Mouse (Mus musculus): Measurements from ENCODE around the gene Vegfc.

GRCm38 (mm10) chr8:54077271-54078120, at the start of gene Vegfc:
- TF ChIP-seq CTCF (IDR thresholded peaks at IDR 0.05; ENCODE audit: low read depth, low read length) (no peak), POLR2A (IDR thresholded peaks at IDR 0.05; ENCODE audit: borderline replicate concordance, low read depth, low read length) (no peak)

Data from bone marrow macrophage, adult 2 months (primary cell).